Mouse (Mus musculus) intestine, embryonic 15.5 days (tissue): ENCODE data around the gene Abhd2. TPM values are rescaled to one million over a fixed set of nuclear protein-coding genes. Genes with fewer than 3 reads are reported as not detected.

Source experiments
- ATAC-seq: fragments of 200-750 bp; cut with Nextera tagmentation; 2 replicates; pipeline ENCODE4 v1.8.0; 2017; ENCODE audit warnings: moderate TSS enrichment, moderate library complexity
- H3K27ac ChIP-seq: fragments of 300-500 bp; sonication (generic); 2 replicates; pipeline ENCODE4 v1.5.1; 2015; ENCODE audit warnings: mild to moderate bottlenecking, inconsistent platforms
- H3K27me3 ChIP-seq: fragments of 300-500 bp; sonication (generic); replicated peaks from 2 replicates; pipeline ENCODE4 v1.6.1; 2015; ENCODE audit warnings: inconsistent platforms
- H3K36me3 ChIP-seq: fragments of 300-500 bp; sonication (generic); 2 replicates; pipeline ENCODE4 v1.6.1; 2015; ENCODE audit warnings: inconsistent platforms
- H3K4me1 ChIP-seq: fragments of 300-500 bp; sonication (generic); replicated peaks from 2 replicates; pipeline ENCODE4 v1.6.1; 2015; ENCODE audit warnings: inconsistent platforms
- H3K4me2 ChIP-seq: fragments of 300-500 bp; sonication (generic); replicated peaks from 2 replicates; pipeline ENCODE4 v1.6.1; 2015; ENCODE audit warnings: mild to moderate bottlenecking, inconsistent platforms
- H3K4me3 ChIP-seq: fragments of 300-500 bp; sonication (generic); replicated peaks from 2 replicates; pipeline ENCODE4 v1.5.1; 2015; ENCODE audit warnings: inconsistent platforms
- H3K9ac ChIP-seq: fragments of 300-500 bp; sonication (generic); 2 replicates; pipeline ENCODE4 v1.6.1; 2015; ENCODE audit warnings: inconsistent platforms
- H3K9me3 ChIP-seq: fragments of 300-500 bp; sonication (generic); 2 replicates; pipeline ENCODE4 v1.6.1; 2016; ENCODE audit warnings: inconsistent platforms
- WGBS: fragments of 180-500 bp; shearing (Covaris S2); methylation state at CpG from one replicate; pipeline ENCODE4 v1.1.7; 2015; 5-methylcytosine and 5-hydroxymethylcytosine counted together
- polyA plus RNA-seq: library from polyadenylated mRNA; unstranded; fragments of >200 nt; fragmentation: Nextera tagmentation; extraction: Ambion mirVana; gene quantifications from 2 replicates; pipeline ENCODE4 v1.2.1, GENCODE M21; 2015

Gene Abhd2
- polyA plus RNA-seq, result 14.3 and 16.3 TPM in 2 replicates

DNA sequence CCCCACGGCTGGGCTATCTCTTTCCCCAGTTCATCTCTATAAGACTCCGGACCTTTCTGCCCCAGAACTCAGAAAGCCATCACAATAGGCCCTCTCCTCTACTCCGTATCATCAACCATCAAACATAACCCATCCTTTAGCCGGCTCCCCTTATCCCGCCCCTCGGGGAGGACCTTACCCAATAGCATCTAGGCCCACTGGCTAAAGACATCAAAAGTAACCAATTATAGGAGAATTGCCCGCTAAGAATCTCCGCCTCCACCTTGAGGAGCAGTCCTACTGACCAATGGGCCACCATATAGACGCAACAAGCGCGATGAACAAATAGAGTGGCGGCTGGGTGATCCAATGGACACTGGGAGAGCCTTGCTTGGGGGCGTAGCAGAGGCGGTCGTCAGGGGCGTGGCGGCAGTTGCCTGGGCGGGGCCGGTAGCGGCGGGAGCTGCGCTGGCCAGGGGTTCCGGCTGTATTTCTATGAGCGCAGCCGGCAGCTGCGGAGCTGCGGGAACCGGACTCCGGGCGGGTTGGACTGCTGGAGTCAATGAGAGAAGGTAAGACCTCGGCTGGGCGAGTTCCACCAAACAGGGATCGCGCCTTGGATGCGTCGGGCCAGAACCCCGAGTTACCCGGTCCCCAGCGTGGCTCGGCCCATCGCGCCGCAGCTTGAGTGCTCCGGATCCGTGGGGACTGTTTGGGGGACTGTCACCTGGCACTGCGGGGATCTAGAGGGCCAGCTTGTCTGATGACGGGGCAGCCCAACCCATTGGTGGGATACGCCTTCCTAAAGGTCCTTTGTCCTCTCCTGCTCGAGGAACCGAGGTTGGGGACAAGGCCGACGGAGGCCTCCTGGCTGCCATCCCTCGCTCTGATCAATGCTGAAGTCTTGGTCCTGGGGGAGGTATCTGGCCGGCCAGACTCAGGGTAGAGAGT lies at the start of gene Abhd2:
Abhd2 (plus strand) TSS at position 411 of the 930 bp plus-strand sequence.
- peak; percentile 98 for ATAC-seq
- H3K27me3 ChIP-seq, result no peaks in the 10 kb centered on the region
- under 1% methylated on average over 54 of the region's 54 CpGs for WGBS

DNA sequence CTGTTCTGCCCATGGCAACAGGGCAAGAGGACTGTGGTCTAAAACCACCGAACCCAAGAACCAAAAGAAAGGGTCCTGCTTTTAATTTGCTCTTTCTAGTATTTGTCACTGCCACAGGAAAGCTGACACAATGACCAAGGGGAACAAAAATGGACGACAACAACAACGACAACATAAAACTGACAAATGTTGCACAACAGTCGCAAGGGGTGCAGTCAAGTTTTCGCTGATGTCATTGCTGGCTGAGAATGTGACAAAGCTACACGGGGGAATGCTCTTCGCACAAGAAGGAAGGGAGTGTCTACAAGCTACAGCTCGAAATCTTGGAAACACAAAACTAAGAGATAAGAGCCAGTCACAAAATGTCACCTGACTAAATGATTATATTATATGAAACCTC lies 47.5 kb upstream of the Abhd2 start:
- H3K9ac ChIP-seq, result no peak overlapping the region
- H3K4me3 ChIP-seq, result no peak overlapping the region
- H3K36me3 ChIP-seq, result no peaks in the 10 kb centered on the region
- H3K4me2 ChIP-seq, result no peak overlapping the region
- no peaks in the 10 kb centered on the region for H3K4me1 ChIP-seq
- H3K27ac ChIP-seq, result no peak overlapping the region
- 79% methylated on average over 8 of the region's 8 CpGs for WGBS
- no peaks in the 10 kb centered on the region for H3K27me3 ChIP-seq
- no peaks in the 10 kb centered on the region for H3K9me3 ChIP-seq
- no peak for ATAC-seq

More for the DNA sequence above, at the start of gene Abhd2:
- Histone ChIP-seq H3K4me2 (peak within 1 kb of the TSS; percentile 80), H3K9me3 (no peaks in the 10 kb centered on the region), H3K4me3 (peak within 1 kb of the TSS; percentile 71), H3K27ac (peak within 1 kb of the TSS; percentile 83), H3K36me3 (no peaks in the 10 kb centered on the region), H3K9ac (peak within 1 kb of the TSS; percentile 74), H3K4me1 (peaks cover 42% of the 10 kb centered on the region)

DNA sequence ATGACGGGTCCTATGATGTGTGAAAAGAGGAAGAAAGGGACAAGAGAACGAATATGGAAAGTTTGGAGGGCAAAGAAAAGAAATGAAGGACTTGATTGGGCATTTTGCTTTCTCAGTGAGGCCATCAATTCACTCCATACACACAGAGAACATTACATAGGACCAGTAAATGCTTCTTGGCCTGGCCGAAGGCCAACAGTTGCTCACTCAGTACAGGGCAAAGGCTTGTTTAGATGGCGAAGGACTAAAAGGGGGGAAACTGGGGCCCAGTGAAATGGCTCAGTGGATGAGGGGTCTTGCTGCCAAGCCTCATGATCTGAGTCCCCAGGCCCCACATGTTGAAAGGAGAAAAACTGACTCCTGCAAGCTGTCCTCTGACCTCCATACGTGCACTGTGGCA lies 46.8 kb upstream of the Abhd2 start:
- 79% methylated on average over 5 of the region's 5 CpGs for WGBS
- Histone ChIP-seq H3K36me3 (no peaks in the 10 kb centered on the region), H3K4me3 (no peak overlapping the region), H3K9me3 (no peaks in the 10 kb centered on the region), H3K9ac (no peak overlapping the region), H3K4me1 (no peaks in the 10 kb centered on the region), H3K27me3 (no peaks in the 10 kb centered on the region), H3K27ac (no peak overlapping the region), H3K4me2 (no peak overlapping the region)
- no peak for ATAC-seq

DNA sequence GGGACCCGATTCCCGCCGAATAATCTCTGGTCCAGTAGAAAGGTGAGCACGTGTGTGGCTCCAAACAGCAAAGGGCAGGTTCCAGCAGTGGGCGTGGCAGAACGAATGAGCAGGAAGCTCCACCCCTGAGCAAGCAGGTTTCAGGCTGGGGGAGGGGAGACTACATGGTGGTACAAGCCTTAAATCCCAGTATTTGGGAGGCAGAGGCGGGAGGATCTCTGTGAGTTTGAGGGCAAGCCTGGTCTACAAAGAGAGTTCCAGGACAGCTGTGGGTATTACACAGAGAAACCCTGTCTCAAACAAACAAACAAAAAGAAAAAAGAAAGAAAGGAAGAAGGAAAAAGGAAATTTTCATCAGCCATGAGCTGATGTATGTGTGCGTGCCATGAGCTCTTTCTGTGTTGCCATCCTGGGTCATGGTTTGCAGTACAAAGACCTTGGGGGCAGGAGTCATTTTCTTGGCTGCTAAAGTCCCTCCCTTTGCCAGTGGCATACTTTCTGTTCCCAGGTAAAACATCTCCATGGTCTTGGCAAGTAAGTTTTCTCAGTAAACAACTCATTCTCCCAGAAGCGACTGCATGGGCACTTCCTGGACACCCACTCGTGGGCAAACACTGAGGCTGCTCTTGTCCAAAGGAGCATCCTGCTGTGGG lies 46.0 kb upstream of the Abhd2 start:
- no peak for ATAC-seq
- no peaks in the 10 kb centered on the region for H3K27me3 ChIP-seq
- WGBS, result 84% methylated on average over 10 of the region's 10 CpGs
- no peaks in the 10 kb centered on the region for H3K9me3 ChIP-seq
- no peak overlapping the region for H3K4me3 ChIP-seq
- no peak overlapping the region for H3K4me2 ChIP-seq
- no peak overlapping the region for H3K9ac ChIP-seq
- H3K27ac ChIP-seq, result no peak overlapping the region
- no peaks in the 10 kb centered on the region for H3K36me3 ChIP-seq
- no peaks in the 10 kb centered on the region for H3K4me1 ChIP-seq

DNA sequence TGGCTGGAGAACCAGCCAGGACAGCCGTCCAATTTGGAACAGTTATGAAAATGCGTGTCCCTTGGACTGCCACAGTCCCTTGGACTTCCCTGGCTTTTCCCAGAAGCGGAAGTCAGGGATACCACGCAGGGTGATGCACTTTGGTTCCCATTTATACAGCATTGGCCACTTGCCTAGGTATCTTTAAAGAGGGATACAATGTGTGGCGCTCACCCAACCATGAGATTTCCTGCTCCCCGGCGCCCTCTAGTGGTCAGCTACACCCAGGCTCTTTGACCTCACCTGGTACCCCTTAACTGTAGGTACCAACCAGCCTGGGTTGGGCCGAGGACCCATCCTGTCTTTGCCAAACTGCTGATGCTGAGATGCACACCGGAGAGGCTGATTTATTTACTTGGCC lies 44.5 kb upstream of the Abhd2 start:
- no peak overlapping the region for H3K4me3 ChIP-seq
- no peak overlapping the region for H3K9ac ChIP-seq
- H3K27me3 ChIP-seq, result no peaks in the 10 kb centered on the region
- ATAC-seq, result peak; percentile 66
- H3K4me1 ChIP-seq, result no peaks in the 10 kb centered on the region
- H3K4me2 ChIP-seq, result no peak overlapping the region
- WGBS, result 26% methylated on average over 9 of the region's 9 CpGs
- H3K9me3 ChIP-seq, result no peaks in the 10 kb centered on the region
- no peak overlapping the region for H3K27ac ChIP-seq
- no peaks in the 10 kb centered on the region for H3K36me3 ChIP-seq

DNA sequence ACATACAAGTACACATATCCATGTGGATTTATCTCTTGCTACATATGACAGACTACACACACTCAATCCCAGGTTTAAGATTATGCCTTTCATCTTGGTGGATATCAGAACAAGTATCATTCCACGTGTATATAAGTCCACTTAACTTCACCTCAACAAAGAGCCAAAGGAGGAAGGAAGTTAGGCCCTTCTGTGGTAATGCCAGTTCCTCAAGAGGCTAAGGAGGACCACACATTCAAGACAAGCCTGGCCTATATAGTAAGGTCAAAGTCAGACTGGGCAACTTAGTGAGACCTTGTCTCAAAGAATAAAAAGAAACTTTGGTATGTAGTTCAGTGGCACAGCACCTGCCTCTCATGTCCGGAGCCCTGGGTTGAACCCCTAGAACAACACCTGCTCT lies 41.4 kb upstream of the Abhd2 start:
- H3K36me3 ChIP-seq, result no peaks in the 10 kb centered on the region
- H3K4me3 ChIP-seq, result no peak overlapping the region
- H3K27ac ChIP-seq, result no peak overlapping the region
- no peaks in the 10 kb centered on the region for H3K27me3 ChIP-seq
- H3K9ac ChIP-seq, result no peak overlapping the region
- ATAC-seq, result no peak
- WGBS, result 80% methylated on average over 2 of the region's 2 CpGs
- no peaks in the 10 kb centered on the region for H3K9me3 ChIP-seq
- no peaks in the 10 kb centered on the region for H3K4me1 ChIP-seq
- H3K4me2 ChIP-seq, result no peak overlapping the region

DNA sequence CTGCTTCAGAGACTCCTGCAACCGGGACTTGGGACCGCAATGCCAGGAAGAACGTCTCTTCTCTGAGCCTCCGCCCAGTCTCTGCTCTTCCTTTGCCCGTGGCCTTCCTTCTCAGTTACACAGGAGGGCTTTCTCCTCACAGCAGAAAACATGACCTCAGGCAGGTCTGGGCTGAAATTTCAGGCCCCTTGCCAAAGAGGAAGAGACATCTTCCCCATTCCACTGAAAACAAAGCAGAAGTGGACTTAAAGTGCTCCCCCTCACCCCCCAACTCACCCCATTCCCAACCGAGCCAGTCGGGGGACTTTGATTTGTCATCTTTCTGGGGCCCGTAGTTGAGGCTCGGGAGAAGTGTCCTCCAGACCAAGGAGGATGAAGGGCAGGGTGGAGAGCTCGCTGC lies 41.0 kb upstream of the Abhd2 start:
- H3K27ac ChIP-seq, result no peak overlapping the region
- H3K4me3 ChIP-seq, result no peak overlapping the region
- H3K9ac ChIP-seq, result no peak overlapping the region
- no peak for ATAC-seq
- H3K27me3 ChIP-seq, result no peaks in the 10 kb centered on the region
- H3K4me2 ChIP-seq, result no peak overlapping the region
- H3K4me1 ChIP-seq, result no peaks in the 10 kb centered on the region
- 80% methylated on average over 10 of the region's 10 CpGs for WGBS
- H3K36me3 ChIP-seq, result no peaks in the 10 kb centered on the region
- H3K9me3 ChIP-seq, result no peaks in the 10 kb centered on the region

DNA sequence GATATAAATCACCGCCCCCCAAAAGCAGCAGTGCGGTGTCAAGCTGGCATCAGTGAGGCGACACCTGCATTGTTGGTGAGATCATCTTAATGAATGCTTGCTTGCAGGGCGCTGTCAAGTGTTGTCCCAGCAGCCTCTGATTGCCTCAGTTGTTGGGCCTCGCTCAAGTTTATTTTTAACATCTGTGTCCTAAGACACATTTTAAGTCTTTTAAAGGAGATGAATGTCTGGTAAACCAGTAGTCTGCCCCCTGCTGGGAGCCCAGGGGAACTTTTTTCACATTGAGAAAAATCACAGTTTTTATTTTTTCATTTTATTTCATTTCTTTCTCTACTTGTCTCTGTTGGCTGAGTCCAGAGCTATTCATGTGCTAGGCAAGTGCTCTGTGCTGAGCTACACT lies 34.3 kb upstream of the Abhd2 start:
- H3K4me3 ChIP-seq, result no peak overlapping the region
- no peaks in the 10 kb centered on the region for H3K27me3 ChIP-seq
- no peak overlapping the region for H3K27ac ChIP-seq
- no peak for ATAC-seq
- H3K36me3 ChIP-seq, result no peaks in the 10 kb centered on the region
- H3K9ac ChIP-seq, result no peak overlapping the region
- no peaks in the 10 kb centered on the region for H3K4me1 ChIP-seq
- no peaks in the 10 kb centered on the region for H3K9me3 ChIP-seq
- 77% methylated on average over 5 of the region's 5 CpGs for WGBS
- no peak overlapping the region for H3K4me2 ChIP-seq

DNA sequence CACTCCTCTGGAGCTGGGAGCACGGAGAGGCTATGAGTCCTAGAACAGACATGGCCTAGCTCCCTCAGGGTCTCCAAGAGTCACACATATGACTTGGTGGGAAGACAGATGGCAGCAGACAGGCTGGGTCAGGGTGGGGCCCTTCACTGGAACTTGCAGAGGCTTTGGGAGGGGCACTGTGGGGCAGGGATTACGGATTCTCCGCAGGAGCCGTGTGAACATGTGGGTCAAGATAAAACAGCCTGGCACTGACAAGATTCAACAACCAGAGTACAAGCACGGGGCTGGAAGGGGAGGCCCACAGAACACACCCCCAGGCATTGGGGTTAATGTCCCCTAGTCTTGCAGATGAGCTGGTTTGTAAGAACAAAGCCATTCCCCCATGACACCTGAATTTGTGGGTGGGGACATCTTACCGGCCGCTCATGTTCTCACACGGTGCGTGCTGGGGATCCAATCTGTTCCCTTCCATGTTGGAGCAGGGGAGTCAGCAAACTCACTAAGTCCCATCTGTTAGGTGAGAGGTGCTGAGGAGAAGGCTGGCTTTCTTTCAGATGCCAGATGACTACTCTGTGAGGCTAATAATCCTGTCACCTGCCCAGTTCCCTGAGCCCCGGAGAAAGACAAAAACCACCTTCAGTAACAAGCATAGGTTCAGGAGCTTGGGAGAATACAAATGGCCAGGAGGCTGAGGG lies 30.9 kb upstream of the Abhd2 start:
- Histone ChIP-seq H3K4me3 (no peak overlapping the region), H3K4me2 (no peak overlapping the region), H3K9ac (no peak overlapping the region), H3K4me1 (no peaks in the 10 kb centered on the region), H3K36me3 (no peaks in the 10 kb centered on the region), H3K27ac (no peak overlapping the region), H3K27me3 (no peaks in the 10 kb centered on the region), H3K9me3 (no peaks in the 10 kb centered on the region)
- no peak for ATAC-seq
- 68% methylated on average over 10 of the region's 10 CpGs for WGBS

DNA sequence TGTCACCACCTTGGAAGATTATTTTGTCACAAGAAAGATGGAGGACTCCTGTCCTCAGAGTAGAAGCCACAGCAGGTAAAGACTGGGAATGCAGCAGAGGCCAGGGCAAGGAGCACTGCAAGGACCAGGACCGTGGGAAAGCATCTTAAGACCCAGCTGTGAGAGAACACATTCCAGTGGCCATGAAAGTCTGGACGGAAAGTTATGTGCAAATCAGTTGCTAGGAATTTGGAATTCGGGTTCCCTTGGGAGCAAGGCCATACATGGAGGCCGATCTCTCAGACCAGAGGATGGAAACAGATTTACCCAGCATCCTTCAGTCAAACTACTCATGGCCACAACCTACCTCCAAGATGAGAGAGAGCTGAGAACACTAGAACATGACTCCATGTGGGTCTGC lies 29.8 kb upstream of the Abhd2 start:
- no peaks in the 10 kb centered on the region for H3K9me3 ChIP-seq
- 52% methylated on average over 4 of the region's 4 CpGs for WGBS
- no peak overlapping the region for H3K27ac ChIP-seq
- no peaks in the 10 kb centered on the region for H3K36me3 ChIP-seq
- no peak overlapping the region for H3K4me2 ChIP-seq
- H3K9ac ChIP-seq, result no peak overlapping the region
- H3K27me3 ChIP-seq, result no peaks in the 10 kb centered on the region
- no peaks in the 10 kb centered on the region for H3K4me1 ChIP-seq
- H3K4me3 ChIP-seq, result no peak overlapping the region
- no peak for ATAC-seq

DNA sequence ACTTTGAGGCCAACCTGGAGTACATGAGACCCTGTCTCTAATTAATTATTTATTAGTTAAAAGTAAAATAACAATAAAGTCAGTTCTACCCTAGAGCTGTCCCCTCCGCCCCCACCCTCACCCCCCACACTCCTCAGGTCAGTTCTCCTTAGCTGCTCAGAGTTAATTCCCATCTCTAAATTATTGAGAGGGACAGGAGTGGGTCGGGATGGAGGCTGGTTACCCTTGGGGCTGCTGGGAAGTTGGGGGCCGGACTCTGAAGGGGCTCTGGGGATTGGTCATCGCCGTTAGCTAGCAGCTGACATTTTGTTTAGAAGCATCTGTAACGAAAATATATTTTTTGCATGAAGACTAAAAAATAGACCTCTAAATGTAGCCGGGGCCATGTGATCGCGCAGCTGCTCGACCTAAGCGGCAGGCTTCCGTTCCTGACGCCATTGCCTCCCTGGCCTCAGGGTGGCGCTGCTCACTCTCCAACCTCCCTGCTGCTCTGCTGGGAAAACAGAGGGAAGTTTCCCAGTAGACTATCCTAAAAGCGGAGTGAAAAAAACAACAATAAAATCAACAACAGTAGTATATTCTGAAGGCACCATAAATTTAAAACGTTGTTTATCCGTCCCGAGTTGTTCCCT lies 26.8 kb upstream of the Abhd2 start:
- Histone ChIP-seq H3K27ac (no peak overlapping the region), H3K9ac (no peak overlapping the region), H3K4me3 (no peak overlapping the region), H3K9me3 (no peaks in the 10 kb centered on the region), H3K4me2 (peak overlapping the region; percentile 46), H3K4me1 (no peaks in the 10 kb centered on the region), H3K36me3 (no peaks in the 10 kb centered on the region), H3K27me3 (no peaks in the 10 kb centered on the region)
- 10% methylated on average over 18 of the region's 18 CpGs for WGBS
- ATAC-seq, result peak; percentile 83

DNA sequence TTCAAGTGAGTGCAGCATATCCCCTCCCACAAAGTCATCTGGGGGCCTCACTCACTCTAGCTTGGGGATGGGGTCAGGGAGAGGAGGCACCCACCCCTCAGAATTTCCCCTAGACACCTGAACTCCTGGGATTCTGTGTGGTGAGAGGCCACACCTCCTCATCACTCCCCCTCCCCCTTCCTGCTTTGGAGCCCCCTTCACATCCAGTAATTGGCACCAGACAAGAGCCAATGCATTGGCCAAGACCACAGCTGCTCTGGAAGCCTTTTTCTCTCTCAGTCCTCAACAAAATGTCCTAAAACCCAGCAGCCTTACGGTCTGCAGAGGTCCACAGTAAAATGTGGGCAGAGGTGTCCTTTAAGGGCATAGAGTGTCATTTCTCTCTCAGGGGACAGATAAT lies 25.6 kb upstream of the Abhd2 start:
- Histone ChIP-seq H3K27ac (no peak overlapping the region), H3K27me3 (no peaks in the 10 kb centered on the region), H3K36me3 (no peaks in the 10 kb centered on the region), H3K4me1 (no peaks in the 10 kb centered on the region), H3K9me3 (no peaks in the 10 kb centered on the region), H3K4me3 (no peak overlapping the region), H3K9ac (no peak overlapping the region), H3K4me2 (no peak overlapping the region)
- ATAC-seq, result no peak
- 84% methylated on average over 1 of the region's 1 CpGs for WGBS
